Mouse (Mus musculus): ENCODE measurements at regions not wholly inside any gene's neighbourhood (a gene's known extent, or its start where the extent isn't known, plus 50 kb on each side); places are given as distances from the start of the nearest gene placed in this dataset.

DNA sequence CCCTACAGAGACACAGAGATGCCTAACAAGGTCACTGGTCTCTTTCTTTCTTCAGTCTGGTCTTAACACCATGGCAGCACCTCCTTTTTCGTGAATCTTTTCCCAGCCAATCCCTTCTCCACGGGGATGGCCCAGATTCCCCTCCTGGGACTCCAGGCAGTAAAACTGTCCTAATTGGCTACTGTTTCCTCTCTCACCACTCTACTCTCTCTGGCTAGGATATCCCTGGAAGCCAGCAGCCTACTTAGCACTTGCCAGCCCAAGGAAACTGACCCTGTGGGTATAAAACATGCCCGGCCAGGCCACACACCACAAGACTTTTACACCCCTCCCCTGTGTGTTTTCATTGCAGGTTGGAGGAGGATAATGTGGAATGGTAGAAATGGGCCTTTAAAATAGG, 143.9 kb upstream of the Id2 start:
- TF ChIP-seq CTCF (conservative IDR thresholded peaks at IDR 0.05; ENCODE audit: low read length) (no peak), POU5F1 (IDR thresholded peaks at IDR 0.05; ENCODE audit: borderline replicate concordance, low read length) (no peak), NANOG (IDR thresholded peaks at IDR 0.05; ENCODE audit: borderline replicate concordance, low read length) (no peak)
